Mouse (Mus musculus) mouse embryonic stem cell (cell line): ENCODE results near the gene Casz1.

Experiments
- in situ Hi-C, 2 experiments: fragments of 300-500 bp; cut with MboI; formaldehyde crosslinking; loops; 1 replicate in 1 of 2; 3 replicates in 1 of 2; pipeline ENCODE4 v1.14.3; 2019 to 2020; ENCODE audit warnings: low sequenced_read_pairs in 2 of 2, low pct_unique_long_range_greater_than_20kb in 1 of 2, mixed read lengths in 1 of 2; ENCODE audit not compliant: unreplicated experiment in 1 of 2

Gene Casz1

GRCm38 (mm10) chr4:148914863-148915622 lies 110.8 kb downstream of the Casz1 start:
- in situ Hi-C loops = loop anchor here (5.0 kb wide), 1 partner anchor 113 kb away; the partner anchor contains the start of gene Casz1 (in 2 of the 2)

GRCm38 (mm10) chr4:148915849-148916248 lies 111.6 kb downstream of the Casz1 start:
- in situ Hi-C loops = no loop called here

GRCm38 (mm10) chr4:148918707-148919447 lies 114.6 kb downstream of the Casz1 start:
- in situ Hi-C loops = no loop called here

- in situ Hi-C loops = no loop called here
Observed at GRCm38 (mm10) chr4:148920610-148921009, 116.4 kb downstream of the Casz1 start.

GRCm38 (mm10) chr4:148922221-148922700 lies 118.0 kb downstream of the Casz1 start:
- in situ Hi-C loops = no loop called here

GRCm38 (mm10) chr4:148923414-148923813 lies 119.2 kb downstream of the Casz1 start:
- in situ Hi-C loops = no loop called here

GRCm38 (mm10) chr4:148923976-148924375 lies 119.7 kb downstream of the Casz1 start:
- in situ Hi-C loops = no loop called here

GRCm38 (mm10) chr4:148925589-148926359 lies 121.5 kb downstream of the Casz1 start:
- in situ Hi-C loops = no loop called here

GRCm38 (mm10) chr4:148926459-148926858 lies 122.2 kb downstream of the Casz1 start:
- in situ Hi-C loops = no loop called here

GRCm38 (mm10) chr4:148928316-148928715 lies 124.1 kb downstream of the Casz1 start:
- in situ Hi-C loops = no loop called here

- in situ Hi-C loops = no loop called here
Observed at GRCm38 (mm10) chr4:148928876-148929275, 124.6 kb downstream of the Casz1 start.

- in situ Hi-C loops = no loop called here
Observed at GRCm38 (mm10) chr4:148930721-148931229, 126.5 kb downstream of the Casz1 start.

GRCm38 (mm10) chr4:148933109-148933508 lies 128.9 kb downstream of the Casz1 start:
- in situ Hi-C loops = no loop called here

- in situ Hi-C loops = no loop called here
Observed at GRCm38 (mm10) chr4:148935211-148935610, 131.0 kb downstream of the Casz1 start.

- in situ Hi-C loops = no loop called here
Observed at GRCm38 (mm10) chr4:148936111-148936510, 131.9 kb downstream of the Casz1 start.

- in situ Hi-C loops = no loop called here
Observed at GRCm38 (mm10) chr4:148936727-148937126, 132.5 kb downstream of the Casz1 start.

- in situ Hi-C loops = no loop called here
Observed at GRCm38 (mm10) chr4:148938546-148938945, 134.3 kb downstream of the Casz1 start.

GRCm38 (mm10) chr4:148940674-148941211 lies 136.5 kb downstream of the Casz1 start:
- in situ Hi-C loops = no loop called here
